Mouse (Mus musculus) G1E (cell line): ENCODE data around the gene Coro2a. TPM values are rescaled to one million over a fixed set of nuclear protein-coding genes. Genes with fewer than 3 reads are reported as not detected.

Experiments used
- ATAC-seq: 2 replicates; pipeline ENCODE4 v1.8.0; 2016; ENCODE audit warnings: mild to moderate bottlenecking; ENCODE audit not compliant: insufficient number of reproducible peaks, poor library complexity, low FRiP score, severe bottlenecking; ENCODE audit errors: extremely low read depth
- DNase-seq: peaks from one replicate; pipeline ENCODE4 v3.0.0; 2012; ENCODE audit warnings: low spot score
- H3K27me3 ChIP-seq: 2 replicates; pipeline ENCODE4 v1.6.1; 2012; ENCODE audit warnings: mild to moderate bottlenecking, low read length, inconsistent platforms; ENCODE audit not compliant: insufficient read depth
- H3K36me3 ChIP-seq: replicated peaks from 2 replicates; pipeline ENCODE3; 2012; ENCODE audit warnings: mild to moderate bottlenecking, inconsistent platforms
- H3K4me1 ChIP-seq: 2 replicates; pipeline ENCODE4 v1.6.1; 2012; ENCODE audit warnings: low read depth, low read length, inconsistent platforms, mixed read lengths; ENCODE audit not compliant: insufficient read depth
- H3K4me3 ChIP-seq: 2 replicates; pipeline ENCODE4 v1.5.1; 2012; ENCODE audit warnings: low read depth, mild to moderate bottlenecking, inconsistent platforms, low read length, moderate library complexity, mixed read lengths
- H3K9me3 ChIP-seq: replicated peaks from 2 replicates; pipeline ENCODE4 v1.6.1; 2012; ENCODE audit warnings: inconsistent platforms
- CTCF ChIP-seq: IDR thresholded peaks from 2 replicates; pipeline ENCODE4 v1.5.1; 2012; ENCODE audit warnings: low read depth, low read length, inconsistent platforms, mixed read lengths
- GATA1 ChIP-seq: IDR thresholded peaks from 2 replicates; pipeline ENCODE4 v1.6.1; 2012; ENCODE audit warnings: borderline replicate concordance, low read length, inconsistent platforms, mixed read lengths
- GATA2 ChIP-seq: IDR thresholded peaks from 2 replicates; pipeline ENCODE4 v1.6.1; 2012; ENCODE audit warnings: low read depth, low read length, inconsistent platforms, borderline replicate concordance
- POLR2AphosphoS5 ChIP-seq: IDR thresholded peaks from 2 replicates; pipeline ENCODE4 v1.6.1; 2012; ENCODE audit warnings: low read depth, low read length, inconsistent platforms; ENCODE audit not compliant: insufficient replicate concordance
- TAL1 ChIP-seq: conservative IDR thresholded peaks from 2 replicates; pipeline ENCODE4 v1.6.1; 2012; ENCODE audit warnings: low read depth, low read length, inconsistent platforms, mixed read lengths
- polyA plus RNA-seq: library from polyadenylated mRNA; stranded (reverse); fragments of >175 nt; gene quantifications from 2 replicates; pipeline ENCODE4 v1.2.3, GENCODE M21; 2012
- total RNA-seq, 2 experiments: library from RNA; stranded (forward) in 1 of 2; stranded (reverse) in 1 of 2; fragments of 200-1000 nt in 1 of 2; fragments of >200 nt in 1 of 2; fragmentation: Nextera tagmentation in 1 of 2; gene quantifications; 2 replicates each; pipeline ENCODE4 v1.2.3; 2014 to 2017

The Coro2a gene
- total RNA-seq (2014; fragmentation: Nextera tagmentation): 148 and 158 TPM in 2 replicates
- total RNA-seq (2017): 79.5 and 79.6 TPM in 2 replicates
- polyA plus RNA-seq: 480 and 501 TPM in 2 replicates

DNA sequence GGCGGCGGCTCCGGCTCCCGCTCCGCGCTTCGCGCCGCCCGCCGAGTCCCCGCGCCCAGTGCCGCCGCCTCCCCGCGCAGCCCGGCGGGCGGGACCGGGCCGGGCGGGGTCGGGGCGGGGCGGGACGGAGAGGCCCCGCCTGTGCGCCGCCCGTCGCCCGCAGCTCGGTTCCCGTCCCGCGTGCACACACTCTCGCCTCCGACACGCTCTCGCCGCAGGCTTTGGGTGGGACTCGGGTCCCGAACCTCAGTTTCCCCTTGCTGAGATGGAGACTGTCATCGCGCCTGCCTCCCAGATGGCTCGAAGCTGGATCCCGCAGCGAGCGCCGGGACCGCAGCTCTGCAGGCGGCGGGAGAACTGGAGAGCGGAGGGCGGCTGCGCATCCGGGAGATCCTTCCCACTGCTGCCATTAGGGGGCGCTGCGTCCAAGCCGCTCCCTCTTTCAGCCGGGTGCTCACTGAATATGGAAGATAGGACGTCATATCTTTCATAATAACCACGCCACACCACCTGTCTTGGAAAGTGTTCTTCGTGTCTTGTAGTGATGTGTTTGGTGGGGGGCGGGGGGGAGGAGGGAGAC, at the start of gene Coro2a:
Gene Coro2a (minus strand): TSS at position 359 of the 580 bp plus-strand sequence.
- ATAC-seq (peak; percentile 46; the same call in 1 of the 2 replicates), DNase-seq (peak; percentile 87)
- H3K4me3 ChIP-seq: peak within 1 kb of the TSS; percentile 84
- peaks cover 60% of the 10 kb centered on the region for H3K36me3 ChIP-seq
- H3K9me3 ChIP-seq: no peaks in the 10 kb centered on the region
- H3K27me3 ChIP-seq: no peaks in the 10 kb centered on the region; the same call in 1 of the 2 replicates
- H3K4me1 ChIP-seq: peaks cover 76% of the 10 kb centered on the region
- no peak for TF ChIP-seq GATA1
- TF ChIP-seq CTCF: peak; percentile 85

DNA sequence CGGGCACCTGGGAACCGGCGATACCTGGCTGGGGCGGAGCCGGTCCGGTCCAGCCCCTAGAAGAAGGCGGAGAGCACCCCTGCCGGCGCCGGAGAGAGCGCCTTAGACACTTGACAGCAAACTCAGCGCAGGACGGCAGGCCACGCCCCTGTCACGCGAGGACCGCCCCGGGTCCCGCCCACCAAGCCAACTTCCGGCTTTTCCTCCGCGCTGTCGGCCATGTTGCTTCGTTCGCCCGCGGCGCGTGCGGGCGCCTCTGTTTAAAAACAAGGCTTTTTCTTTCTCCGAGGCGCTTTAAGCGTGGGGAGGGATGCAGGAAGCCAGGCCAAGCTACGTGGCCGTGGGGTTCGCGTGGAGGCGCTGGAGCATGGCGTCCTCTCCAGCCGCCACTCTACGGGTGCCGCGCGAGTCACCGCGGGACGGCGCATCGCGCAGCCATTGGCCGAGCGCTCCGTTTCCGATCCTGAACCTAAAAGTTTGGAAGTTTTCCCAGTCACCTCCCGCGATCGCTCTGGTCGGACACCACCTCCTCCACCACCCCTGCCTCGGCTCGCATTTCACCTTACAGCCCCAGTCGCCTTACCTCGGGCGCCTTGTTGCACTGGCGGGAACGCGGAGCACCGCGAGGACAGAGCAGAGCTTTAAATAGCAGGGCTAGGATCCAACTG, 48.2 kb upstream of the Coro2a start, which contains the start of gene Tbc1d2:
Gene Tbc1d2 (minus strand): TSS at position 124 of the 668 bp plus-strand sequence.
- TF ChIP-seq POLR2AphosphoS5 (no peak), CTCF (no peak), TAL1 (no peak), GATA2 (no peak), GATA1 (no peak)
- H3K4me1 ChIP-seq: no peaks in the 10 kb centered on the region
- DNase-seq: no peak
- H3K36me3 ChIP-seq: no peaks in the 10 kb centered on the region
- ATAC-seq: no peak
- peaks cover 31% of the 10 kb centered on the region for H3K27me3 ChIP-seq
- peak within 1 kb of the TSS; percentile 30; the same call in 1 of the 2 replicates for H3K4me3 ChIP-seq
- peaks cover 12% of the 10 kb centered on the region for H3K9me3 ChIP-seq

DNA sequence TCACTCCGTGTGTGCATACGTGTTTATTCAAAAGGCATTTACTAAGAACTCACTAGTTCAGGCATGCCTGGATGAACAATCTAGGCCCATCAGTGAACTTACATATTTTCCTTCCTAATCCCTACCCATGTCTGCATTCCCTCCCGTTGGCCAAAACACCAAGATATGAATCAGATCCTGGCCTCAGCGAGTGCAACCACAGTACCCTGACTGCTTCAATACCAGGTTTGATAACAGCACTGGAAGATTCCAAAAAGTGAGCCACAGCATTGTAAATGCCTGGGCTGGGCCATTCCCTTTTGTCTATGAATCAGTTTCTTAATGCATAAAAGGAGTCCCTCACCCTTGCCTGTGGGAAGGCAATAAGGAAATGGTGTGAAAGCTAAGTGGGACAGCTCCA, 47.2 kb upstream of the Coro2a start:
- no peak overlapping the region for H3K4me3 ChIP-seq
- no peak for ATAC-seq
- H3K4me1 ChIP-seq: no peaks in the 10 kb centered on the region

DNA sequence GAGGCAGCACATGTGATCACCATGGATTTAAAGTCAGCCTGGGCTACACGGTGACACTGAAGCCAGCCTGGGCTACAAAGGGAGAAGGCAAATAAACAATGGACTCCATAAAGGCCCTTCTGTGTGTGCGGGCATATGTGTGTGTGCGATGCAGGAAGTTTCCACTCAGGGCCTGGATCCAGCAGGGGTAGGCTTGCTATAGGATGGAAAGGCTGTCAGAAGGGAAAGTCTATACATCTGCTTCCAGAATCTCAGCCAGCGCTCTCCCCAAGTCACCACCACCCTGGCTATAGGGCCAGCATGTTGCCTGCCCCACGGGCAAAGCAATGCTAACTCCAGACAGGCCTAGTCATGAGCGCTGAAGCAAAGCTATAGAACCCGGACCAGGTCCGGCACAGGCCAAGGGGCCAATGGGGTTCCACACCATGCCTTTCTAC, 41.7 kb upstream of the Coro2a start:
- peaks cover 4% of the 10 kb centered on the region; the same call in 1 of the 2 replicates for H3K4me1 ChIP-seq
- no peaks in the 10 kb centered on the region for H3K9me3 ChIP-seq
- no peak overlapping the region for H3K4me3 ChIP-seq
- ATAC-seq (no peak), DNase-seq (no peak)
- TF ChIP-seq POLR2AphosphoS5: no peak
- no peak for TF ChIP-seq CTCF
- no peak for TF ChIP-seq GATA1
- TF ChIP-seq TAL1: no peak
- TF ChIP-seq GATA2: no peak
- no peaks in the 10 kb centered on the region for H3K36me3 ChIP-seq
- H3K27me3 ChIP-seq: peaks cover 30% of the 10 kb centered on the region

More for the DNA sequence above, 47.2 kb upstream of the Coro2a start:
- TF ChIP-seq GATA1 (no peak), GATA2 (no peak), CTCF (no peak), POLR2AphosphoS5 (no peak), TAL1 (no peak)
- H3K36me3 ChIP-seq: no peaks in the 10 kb centered on the region
- no peak for DNase-seq
- H3K27me3 ChIP-seq: peaks cover 32% of the 10 kb centered on the region
- peaks cover 12% of the 10 kb centered on the region for H3K9me3 ChIP-seq

DNA sequence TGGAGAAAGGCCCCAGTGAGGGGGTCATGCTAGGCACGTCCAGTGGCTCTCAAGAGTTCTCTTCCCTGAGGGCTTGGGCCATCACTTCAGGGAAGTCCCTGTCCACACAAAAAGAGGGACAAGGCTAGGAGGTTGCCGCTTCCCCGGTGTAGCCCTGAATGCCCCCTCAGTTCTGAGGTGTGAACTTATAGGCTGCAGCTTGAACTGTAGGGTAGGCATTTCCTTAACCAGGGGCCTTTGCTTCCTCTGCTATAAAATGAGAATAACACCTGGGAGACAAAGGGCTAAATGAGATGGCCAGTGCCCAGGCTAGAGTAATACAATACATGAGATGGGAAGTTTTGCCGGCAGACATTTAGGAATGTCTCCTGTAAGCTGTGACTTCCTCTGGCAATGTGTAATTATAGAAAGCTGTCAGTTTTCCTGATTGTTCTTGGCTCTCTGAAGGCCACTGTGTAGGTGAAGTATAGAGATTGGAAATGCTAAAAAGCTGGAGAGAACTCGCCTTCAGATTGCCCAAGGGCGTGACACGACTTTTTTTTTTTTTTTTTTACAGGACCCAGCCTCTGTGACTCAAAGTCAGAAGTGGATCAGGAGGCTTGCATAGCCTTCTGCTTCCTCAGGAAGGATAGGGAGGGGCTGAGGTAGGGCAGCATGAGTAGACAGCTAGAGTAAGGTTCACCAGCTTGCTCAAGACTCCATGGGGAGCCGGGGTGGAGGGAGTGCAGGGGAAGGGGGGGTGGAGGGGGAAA, 41.1 kb upstream of the Coro2a start:
- no peaks in the 10 kb centered on the region for H3K9me3 ChIP-seq
- H3K4me3 ChIP-seq: no peak overlapping the region
- H3K36me3 ChIP-seq: no peaks in the 10 kb centered on the region
- ATAC-seq: no peak
- no peak for TF ChIP-seq CTCF
- TF ChIP-seq POLR2AphosphoS5: no peak
- no peak for TF ChIP-seq GATA2
- no peak for TF ChIP-seq GATA1
- TF ChIP-seq TAL1: no peak
- peaks cover 29% of the 10 kb centered on the region for H3K27me3 ChIP-seq
- peaks cover 4% of the 10 kb centered on the region; the same call in 1 of the 2 replicates for H3K4me1 ChIP-seq
- no peak for DNase-seq

DNA sequence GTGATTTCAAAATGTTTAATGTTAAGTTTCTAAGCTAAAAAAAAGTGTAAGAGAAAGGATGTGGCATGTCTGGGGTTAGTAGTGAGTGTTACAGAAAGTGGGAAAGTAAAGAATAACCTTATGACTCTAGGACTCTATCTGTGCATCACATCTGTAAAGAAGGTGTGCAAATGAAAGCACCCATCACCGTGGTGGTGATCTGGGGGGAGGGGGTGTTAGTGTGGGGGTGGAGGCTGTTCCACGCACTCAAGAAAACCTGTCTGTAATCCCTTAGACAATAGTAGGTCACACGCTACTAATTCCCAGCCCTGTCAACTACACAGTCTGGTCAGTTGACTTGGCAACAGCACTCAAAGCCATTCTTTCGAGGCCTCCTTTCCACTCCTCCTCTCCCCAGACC, 39.3 kb upstream of the Coro2a start:
- no peak for ATAC-seq
- no peak for DNase-seq
- peaks cover 31% of the 10 kb centered on the region for H3K27me3 ChIP-seq
- no peak for TF ChIP-seq GATA2
- no peak for TF ChIP-seq TAL1
- TF ChIP-seq POLR2AphosphoS5: no peak
- no peak for TF ChIP-seq GATA1
- TF ChIP-seq CTCF: no peak
- H3K4me1 ChIP-seq: peaks cover 4% of the 10 kb centered on the region; the same call in 1 of the 2 replicates
- no peak overlapping the region for H3K4me3 ChIP-seq
- H3K36me3 ChIP-seq: no peaks in the 10 kb centered on the region
- no peaks in the 10 kb centered on the region for H3K9me3 ChIP-seq
